Mouse (Mus musculus): ENCODE results near the gene Vmp1. TPM values are rescaled to one million over a fixed set of nuclear protein-coding genes. Genes with fewer than 3 reads are reported as not detected.
A peak's percentile ranks its signal among the peaks of the same experiment; 100 is the strongest.

Vmp1 gene
- total and polyA plus RNA-seq, 3 experiments = 80.9 to 209 (median 167) TPM

GRCm38 (mm10) chr11:86581250-86581753, 102.3 kb downstream of the Vmp1 start:
- Histone ChIP-seq H3K36me3 (replicated peaks in 1 of 2; ENCODE audit: control insufficient read depth in 1 of 2, insufficient read depth in 1 of 2, low read length in 1 of 2) (peaks cover 3 to 10% of the 10 kb centered on the region in 2 experiments), H3K4me3 (replicated peaks in 1 of 3; ENCODE audit: low read depth in 2 of 3, low read length in 2 of 3, poor library complexity in 1 of 3) (peak overlapping the region; percentile 15 to 76 (median 16)), H3K9ac (ENCODE audit: insufficient read depth, low read depth) (peak overlapping the region; percentile 99), H3K27me3 (replicated peaks) (no peaks in the 10 kb centered on the region), H3K9me3 (replicated peaks; ENCODE audit: low read length) (no peaks in the 10 kb centered on the region), H3K27ac (ENCODE audit: insufficient read depth, low read depth) (peak overlapping the region; percentile 93), H3K4me2 (ENCODE audit: insufficient read depth, low read depth, poor library complexity, severe bottlenecking) (peak overlapping the region; percentile 86), H3K79me2 (replicated peaks; ENCODE audit: control insufficient read depth, extremely low read depth, insufficient read depth, poor library complexity, severe bottlenecking) (peaks cover 22% of the 10 kb centered on the region), H3K4me1 (ENCODE audit: control insufficient read depth in 1 of 2, insufficient read depth in 2 of 2) (peaks cover 22 to 62% of the 10 kb centered on the region in 2 experiments)
- in situ Hi-C loops (cut with MboI; ENCODE audit: low pct_ligation_motif_present, low pct_unique_long_range_greater_than_20kb, low sequenced_read_pairs) = loop anchor here (5.0 kb wide), 1 partner anchor 41 kb away; no protein-coding TSS in a partner anchor
- dilution Hi-C loops (cut with MboI; ENCODE audit: extremely low pct_ligation_motif_present, extremely low pct_unique_long_range_greater_than_20kb, low sequenced_read_pairs) = no loop called here
- peak; percentile 96 for DNase-seq (ENCODE audit: extremely low read depth)
- peak; percentile 84 for TF ChIP-seq CHD2 (IDR thresholded peaks at IDR 0.05; ENCODE audit: low read length)
- TF ChIP-seq HCFC1 (IDR thresholded peaks at IDR 0.05; ENCODE audit: low read depth, low read length) = peak; percentile 60
- no peak; the same call in 1 of the 2 replicates for TF ChIP-seq MXI1 (IDR thresholded peaks at IDR 0.05; ENCODE audit: low read depth, low read length)
- peak; percentile 99 for TF ChIP-seq NELFE (IDR thresholded peaks at IDR 0.05; ENCODE audit: low read depth, low read length)
- peak; percentile 43 for TF ChIP-seq SMC3 (IDR thresholded peaks at IDR 0.05; ENCODE audit: low read depth, low read length)
- TF ChIP-seq ZKSCAN1 (IDR thresholded peaks at IDR 0.05; ENCODE audit: borderline replicate concordance, low read depth, low read length) = peak; percentile 13; the same call in 1 of the 2 replicates
- TF ChIP-seq MEF2A (IDR thresholded peaks at IDR 0.05; ENCODE audit: borderline replicate concordance, low read depth, low read length) = peak; percentile 85
- peak; percentile 54 for TF ChIP-seq JUN (IDR thresholded peaks at IDR 0.05; ENCODE audit: insufficient read depth, low read depth, low read length)
- TF ChIP-seq NRF1 (IDR thresholded peaks at IDR 0.05; ENCODE audit: low read depth, low read length) = 0 out of 2 replicates have a peak, but pooled peaks have one; percentile 43
- peak; percentile 72; the same call in 1 of the 2 replicates for TF ChIP-seq MYC (IDR thresholded peaks at IDR 0.05; ENCODE audit: low read depth, low read length)
- 0 out of 2 replicates have a peak, but pooled peaks have one; percentile 14 for TF ChIP-seq E2F4 (IDR thresholded peaks at IDR 0.05; ENCODE audit: insufficient replicate concordance, low read depth, low read length)
- peak; percentile 70; the same call in 1 of the 2 replicates for TF ChIP-seq MAX (IDR thresholded peaks at IDR 0.05; ENCODE audit: low read length)
- TF ChIP-seq CTCF (conservative IDR thresholded peaks at IDR 0.05 in 1 of 2, IDR thresholded peaks at IDR 0.05 in 1 of 2; ENCODE audit: low read depth in 2 of 2, low read length in 2 of 2) = no peak; a peak in 1 of 4 replicates
- peak; percentile 88 for TF ChIP-seq SIN3A (IDR thresholded peaks at IDR 0.05; ENCODE audit: low read length)
- peak; percentile 60; the same call in 1 of the 2 replicates for TF ChIP-seq BHLHE40 (IDR thresholded peaks at IDR 0.05; ENCODE audit: low read depth, low read length)
- TF ChIP-seq ZC3H11A (IDR thresholded peaks at IDR 0.05; ENCODE audit: low read depth, low read length) = no peak
- peak; percentile 94 for TF ChIP-seq CHD1 (IDR thresholded peaks at IDR 0.05; ENCODE audit: low read depth, low read length)
- TF ChIP-seq UBTF (IDR thresholded peaks at IDR 0.05; ENCODE audit: low read depth, low read length) = 0 out of 2 replicates have a peak, but pooled peaks have one; percentile 65
- no peak; the same call in none of the 2 replicates for TF ChIP-seq RAD21 (IDR thresholded peaks at IDR 0.05; ENCODE audit: low read depth, low read length)
- peak; percentile 64 for TF ChIP-seq ELF1 (IDR thresholded peaks at IDR 0.05; ENCODE audit: low read depth, low read length)
- peak; percentile 58; the same call in 1 of the 2 replicates for TF ChIP-seq EP300 (IDR thresholded peaks at IDR 0.05; ENCODE audit: low read length)
- peak; percentile 78; the same call in 1 of the 2 replicates for TF ChIP-seq TCF12 (IDR thresholded peaks at IDR 0.05; ENCODE audit: low read depth, low read length)
- TF ChIP-seq POLR2A (IDR thresholded peaks at IDR 0.05; ENCODE audit: low read depth, low read length) = peak; percentile 97
- TF ChIP-seq ETS1 (conservative IDR thresholded peaks at IDR 0.05; ENCODE audit: low read depth, low read length) = peak; percentile 79
- TF ChIP-seq USF1 (IDR thresholded peaks at IDR 0.05; ENCODE audit: low read depth, low read length) = no peak
- TF ChIP-seq KAT2A (IDR thresholded peaks at IDR 0.05; ENCODE audit: insufficient replicate concordance, low read length) = no peak
- peak; percentile 97 for TF ChIP-seq POLR2AphosphoS2 (IDR thresholded peaks at IDR 0.05; ENCODE audit: low read depth, low read length)
- TF ChIP-seq IRF4 (IDR thresholded peaks at IDR 0.05; ENCODE audit: low read depth, low read length) = peak; percentile 97
- peak; percentile 98 for TF ChIP-seq TBP (conservative IDR thresholded peaks at IDR 0.05; ENCODE audit: low read depth, low read length)
- TF ChIP-seq MAZ (IDR thresholded peaks at IDR 0.05; ENCODE audit: low read depth, low read length) = peak; percentile 93; the same call in 1 of the 2 replicates
- peak; percentile 52; the same call in 1 of the 2 replicates for TF ChIP-seq JUND (conservative IDR thresholded peaks at IDR 0.05; ENCODE audit: low read depth, low read length)
- TF ChIP-seq GABPA (IDR thresholded peaks at IDR 0.05; ENCODE audit: insufficient replicate concordance, low read depth, low read length) = no peak
- TF ChIP-seq RCOR1 (conservative IDR thresholded peaks at IDR 0.05; ENCODE audit: low read depth, low read length) = peak; percentile 94
- no peak for TF ChIP-seq PAX5 (IDR thresholded peaks at IDR 0.05; ENCODE audit: low read length)
- TF ChIP-seq ZNF384 (IDR thresholded peaks at IDR 0.05; ENCODE audit: low read depth, low read length) = peak; percentile 91
- no peak for TF ChIP-seq USF2 (conservative IDR thresholded peaks at IDR 0.05; ENCODE audit: low read depth, low read length)
- TF ChIP-seq ZMIZ1 (IDR thresholded peaks at IDR 0.05; ENCODE audit: low read depth, low read length) = peak; percentile 99
- TF ChIP-seq MAFK (IDR thresholded peaks at IDR 0.05; ENCODE audit: insufficient replicate concordance, low read length) = peak; percentile 73

All from CH12.LX (cell line).